Mouse (Mus musculus): ENCODE measurements around the gene Zbtb43. TPM values are rescaled to one million over a fixed set of nuclear protein-coding genes. Genes with fewer than 3 reads are reported as not detected.

The Zbtb43 gene
- polyA plus RNA-seq, 1 experiment from 2014 or later = 16.5 TPM

GRCm38 (mm10) chr2:33402236-33402635, 66.1 kb downstream of the Zbtb43 start:
- Histone ChIP-seq H3K9ac (ENCODE audit: low read depth, low read length) (no peak overlapping the region), H3K9me3 (ENCODE audit: control insufficient read depth, low read length) (no peaks in the 10 kb centered on the region), H3K4me1 (ENCODE audit: control insufficient read depth, insufficient read depth, low read length) (no peaks in the 10 kb centered on the region), H3K36me3 (ENCODE audit: control insufficient read depth, insufficient read depth, low read length) (peaks cover 5% of the 10 kb centered on the region), H3K27me3 (replicated peaks; ENCODE audit: control insufficient read depth, insufficient read depth, low read length) (no peaks in the 10 kb centered on the region), H3K27ac (replicated peaks; ENCODE audit: low read depth, low read length) (no peak overlapping the region), H3K4me2 (ENCODE audit: low read depth, low read length) (no peak overlapping the region), H3K4me3 (ENCODE audit: low read depth, low read length) (no peak overlapping the region)
- 39% methylated on average over 7 of the region's 7 CpGs for WGBS
- peak; percentile 60 for DNase-seq (ENCODE audit: low spot score)
- peak; percentile 70 for ATAC-seq (ENCODE audit: low read depth)

GRCm38 (mm10) chr2:33401217-33401616, 67.1 kb downstream of the Zbtb43 start:
- Histone ChIP-seq H3K4me1 (ENCODE audit: control insufficient read depth, insufficient read depth, low read length) (no peaks in the 10 kb centered on the region), H3K36me3 (ENCODE audit: control insufficient read depth, insufficient read depth, low read length) (no peaks in the 10 kb centered on the region), H3K9ac (ENCODE audit: low read depth, low read length) (no peak overlapping the region), H3K9me3 (ENCODE audit: control insufficient read depth, low read length) (0 out of 2 replicates have a peak, but pooled peaks cover under 1% of the 10 kb centered on the region), H3K27ac (replicated peaks; ENCODE audit: low read depth, low read length) (no peak overlapping the region), H3K4me3 (ENCODE audit: low read depth, low read length) (no peak overlapping the region), H3K27me3 (replicated peaks; ENCODE audit: control insufficient read depth, insufficient read depth, low read length) (no peaks in the 10 kb centered on the region), H3K4me2 (ENCODE audit: low read depth, low read length) (no peak overlapping the region)
- 41% methylated on average over 3 of the region's 3 CpGs for WGBS
- DNase-seq (ENCODE audit: low spot score) (no peak), ATAC-seq (ENCODE audit: low read depth) (no peak)

DNA sequence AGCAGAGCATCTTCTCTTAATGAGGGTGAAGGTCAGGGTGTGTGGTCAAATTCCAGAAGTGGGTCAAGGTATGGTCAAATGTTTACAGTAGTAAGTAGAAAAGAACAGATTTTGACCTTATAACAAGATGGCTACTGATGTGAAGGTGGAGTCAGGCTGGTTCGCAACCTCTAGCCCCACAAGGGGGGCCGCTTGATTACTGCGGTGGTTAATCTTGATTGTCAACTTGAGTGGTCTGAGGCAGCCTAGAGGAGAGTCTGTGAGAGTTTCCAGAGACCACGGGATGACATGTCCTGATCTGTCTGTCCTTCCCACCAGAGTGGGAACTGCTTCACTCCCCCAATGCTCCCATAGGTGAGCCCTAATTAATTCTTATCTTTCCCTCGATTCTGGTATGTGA, 67.8 kb downstream of the Zbtb43 start:
- H3K4me1 ChIP-seq (ENCODE audit: control insufficient read depth, insufficient read depth, low read length) = no peaks in the 10 kb centered on the region
- no peaks in the 10 kb centered on the region for H3K27me3 ChIP-seq (replicated peaks; ENCODE audit: control insufficient read depth, insufficient read depth, low read length)
- 0 out of 2 replicates have a peak, but pooled peaks cover 3% of the 10 kb centered on the region for H3K9me3 ChIP-seq (ENCODE audit: control insufficient read depth, low read length)
- DNase-seq (ENCODE audit: low spot score) (no peak), ATAC-seq (ENCODE audit: low read depth) (no peak)
- 82% methylated on average over 5 of the region's 5 CpGs for WGBS
- H3K9ac ChIP-seq (ENCODE audit: low read depth, low read length) = no peak overlapping the region
- H3K36me3 ChIP-seq (ENCODE audit: control insufficient read depth, insufficient read depth, low read length) = no peaks in the 10 kb centered on the region
- H3K27ac ChIP-seq (replicated peaks; ENCODE audit: low read depth, low read length) = no peak overlapping the region
- H3K4me2 ChIP-seq (ENCODE audit: low read depth, low read length) = no peak overlapping the region
- no peak overlapping the region for H3K4me3 ChIP-seq (ENCODE audit: low read depth, low read length)

Other genes starting within 250 kb of the Zbtb43 start
- 3.6 and 4.2 TPM in 2 replicates for gene Ralgps1, start 97.1 kb downstream of the Zbtb43 start, polyA plus RNA-seq (2014; fragmentation: Nextera tagmentation; extraction: Ambion mirVana)
- gene Zbtb34, start 37.2 kb downstream of the Zbtb43 start, polyA plus RNA-seq (2014; fragmentation: Nextera tagmentation; extraction: Ambion mirVana) = 7.3 and 9.6 TPM in 2 replicates
- gene Lmx1b, start 172.0 kb upstream of the Zbtb43 start, polyA plus RNA-seq (2014; fragmentation: Nextera tagmentation; extraction: Ambion mirVana) = 0.43 and 0.85 TPM in 2 replicates

Data from embryonic facial prominence, embryonic 14.5 days (tissue).